Mouse (Mus musculus) limb, embryonic 11.5 days (tissue): Measurements from ENCODE around the gene 4933415A04Rik. TPM values are rescaled to one million over a fixed set of nuclear protein-coding genes. Genes with fewer than 3 reads are reported as not detected.

ENCODE experiments used
- ATAC-seq: fragments of 200-750 bp; cut with Nextera tagmentation; 2 replicates; pipeline ENCODE4 v1.8.0; 2017; ENCODE audit warnings: low read depth; ENCODE audit not compliant: insufficient number of reproducible peaks, low FRiP score, low TSS enrichment
- DNase-seq: peaks from one replicate; pipeline ENCODE4 v3.0.0-alpha.2; 2015; ENCODE audit warnings: low spot score
- H3K27ac ChIP-seq: fragments of 300-500 bp; sonication (generic); replicated peaks from 2 replicates; pipeline ENCODE4 v1.5.1; 2014; ENCODE audit warnings: low read depth, mild to moderate bottlenecking, low read length
- H3K27me3 ChIP-seq: fragments of 300-500 bp; sonication (generic); 2 replicates; pipeline ENCODE4 v1.6.1; 2014; ENCODE audit warnings: mild to moderate bottlenecking, low read length, mixed read lengths; ENCODE audit not compliant: control insufficient read depth, insufficient read depth
- H3K36me3 ChIP-seq: fragments of 300-500 bp; sonication (generic); 2 replicates; pipeline ENCODE4 v1.6.1; 2014; ENCODE audit warnings: mild to moderate bottlenecking, low read length, moderate library complexity, mixed read lengths; ENCODE audit not compliant: control insufficient read depth, insufficient read depth
- H3K4me1 ChIP-seq: fragments of 300-500 bp; sonication (generic); 2 replicates; pipeline ENCODE4 v1.6.1; 2014; ENCODE audit warnings: low read length, mixed read lengths; ENCODE audit not compliant: control insufficient read depth, insufficient read depth
- H3K4me2 ChIP-seq: fragments of 300-500 bp; sonication (generic); 2 replicates; pipeline ENCODE4 v1.6.1; 2014; ENCODE audit warnings: low read depth, mild to moderate bottlenecking, moderate library complexity; ENCODE audit not compliant: severe bottlenecking
- H3K4me3 ChIP-seq: fragments of 300-500 bp; sonication (generic); 2 replicates; pipeline ENCODE4 v1.5.1; 2014; ENCODE audit warnings: low read depth, low read length
- H3K9ac ChIP-seq: fragments of 300-500 bp; sonication (generic); 2 replicates; pipeline ENCODE4 v1.6.1; 2014; ENCODE audit warnings: mild to moderate bottlenecking, low read length
- H3K9me3 ChIP-seq: fragments of 300-500 bp; sonication (generic); 2 replicates; pipeline ENCODE4 v1.6.1; 2016; ENCODE audit warnings: low read length; ENCODE audit not compliant: control insufficient read depth
- WGBS: fragments of 180-500 bp; shearing (Covaris S2); extraction: QIAGEN DNeasy Blood & Tissue Kit; methylation state at CpG from one replicate; pipeline ENCODE4 v1.1.7; 2014; 5-methylcytosine and 5-hydroxymethylcytosine counted together
- polyA plus RNA-seq: library from polyadenylated mRNA; unstranded; fragments of >200 nt; fragmentation: Nextera tagmentation; extraction: Ambion mirVana; gene quantifications from 2 replicates; pipeline ENCODE4 v1.2.1, GENCODE M21; 2014

Gene 4933415A04Rik
- polyA plus RNA-seq, 1 experiment from 2014 or later: 7.7 TPM

DNA sequence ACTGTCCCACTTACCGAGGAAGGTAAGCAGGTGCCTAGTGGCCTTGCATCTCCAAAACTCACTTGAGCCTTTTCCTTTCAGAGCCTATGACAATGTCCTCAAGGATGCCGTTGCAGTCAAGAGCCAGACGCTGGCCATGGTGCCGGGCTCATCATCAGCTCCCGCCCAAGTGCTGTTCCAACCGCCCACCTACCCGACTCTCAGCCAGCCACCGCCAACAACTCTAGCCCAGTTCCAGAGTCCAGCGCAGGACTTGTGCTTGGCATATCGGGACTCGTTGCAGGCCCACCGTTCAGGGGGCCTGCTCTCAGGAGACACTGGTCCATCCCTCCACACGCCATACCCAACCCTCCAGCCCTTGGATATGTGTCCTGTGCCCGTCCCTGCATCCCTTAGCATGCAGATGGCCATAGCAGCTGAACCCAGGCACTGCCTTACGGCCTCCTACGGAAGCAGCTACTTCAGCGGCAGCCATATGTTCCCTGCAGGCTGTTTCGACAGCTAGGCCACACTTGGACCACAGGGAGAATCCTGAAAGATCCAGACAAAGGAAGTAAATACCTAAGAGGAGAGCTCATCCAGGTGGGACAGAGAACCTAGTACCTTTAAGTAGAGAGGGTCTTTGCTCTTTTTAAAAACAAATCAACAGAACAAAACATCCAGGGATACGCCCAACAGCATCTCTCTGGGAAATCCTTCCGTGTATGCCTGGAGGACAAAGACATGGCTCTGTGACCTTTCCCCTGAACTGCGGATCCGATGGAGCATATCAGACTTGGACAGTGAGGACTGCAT lies 1.4 kb upstream of the 4933415A04Rik start:
- H3K27me3 ChIP-seq: no peaks in the 10 kb centered on the region
- peaks cover 9% of the 10 kb centered on the region; the same call in 1 of the 2 replicates for H3K36me3 ChIP-seq
- no peaks in the 10 kb centered on the region for H3K4me1 ChIP-seq
- no peak overlapping the region for H3K4me3 ChIP-seq
- DNase-seq (no peak), ATAC-seq (no peak)
- H3K27ac ChIP-seq: no peak overlapping the region
- no peaks in the 10 kb centered on the region for H3K9me3 ChIP-seq
- H3K9ac ChIP-seq: no peak overlapping the region
- H3K4me2 ChIP-seq: no peak overlapping the region
- 92% methylated on average over 22 of the region's 22 CpGs for WGBS

DNA sequence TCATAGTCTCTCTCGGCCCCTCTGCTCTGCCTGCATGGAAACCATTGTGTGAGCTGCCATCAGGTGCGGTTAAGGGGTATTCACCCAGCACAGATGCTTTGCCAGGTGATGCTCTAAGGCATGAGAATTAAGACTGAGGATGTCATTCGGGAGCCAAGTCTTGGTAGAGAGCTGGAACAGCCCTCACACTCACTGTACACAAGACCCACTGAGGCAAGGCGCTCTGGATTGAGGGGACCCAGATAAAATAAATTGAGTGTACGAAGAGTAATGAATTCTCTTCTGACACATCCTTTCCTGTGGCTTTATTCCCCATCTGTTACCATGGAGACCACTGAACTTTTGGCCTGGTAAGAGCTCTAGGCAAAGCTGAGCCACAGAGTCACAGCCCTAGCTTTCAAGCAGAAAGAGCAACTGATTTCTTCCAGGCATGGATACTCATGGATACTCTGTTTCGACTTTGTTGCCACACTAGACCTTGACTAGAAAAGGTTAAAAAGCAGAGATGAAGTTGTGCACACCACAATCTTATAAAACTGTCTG lies 2.8 kb downstream of the 4933415A04Rik start:
- ATAC-seq (no peak), DNase-seq (no peak)

DNA sequence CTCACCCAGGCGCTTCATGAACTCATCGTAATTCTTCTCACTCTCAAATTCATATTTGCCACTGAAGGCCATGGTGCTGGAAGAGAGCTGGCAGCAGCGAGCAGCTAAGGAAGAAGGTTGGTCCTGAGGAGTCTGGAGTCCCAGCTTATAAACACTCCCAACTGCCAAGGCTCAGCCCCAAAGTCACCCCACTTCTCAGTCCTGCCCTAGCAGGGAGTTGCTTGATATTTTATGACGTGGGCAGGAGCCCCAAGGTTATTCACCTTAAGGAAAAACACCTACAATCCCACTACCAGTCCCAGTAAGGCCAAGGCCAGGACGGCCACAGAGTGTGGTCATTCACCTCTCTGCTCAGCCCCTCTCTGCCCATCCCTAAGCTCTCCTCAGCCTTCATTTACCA lies 14.6 kb downstream of the 4933415A04Rik start, which contains the start of gene Fabp6:
Gene Fabp6, minus strand, starts transcription at position 101 of the 400 bp plus-strand sequence.
- 88% methylated on average over 5 of the region's 5 CpGs for WGBS
- H3K4me2 ChIP-seq: no peak within 1 kb of the TSS
- no peak within 1 kb of the TSS for H3K4me3 ChIP-seq
- DNase-seq: no peak
- no peaks in the 10 kb centered on the region for H3K27me3 ChIP-seq
- H3K27ac ChIP-seq: no peak within 1 kb of the TSS
- no peak within 1 kb of the TSS for H3K9ac ChIP-seq
- H3K36me3 ChIP-seq: no peaks in the 10 kb centered on the region
- H3K4me1 ChIP-seq: no peaks in the 10 kb centered on the region
- H3K9me3 ChIP-seq: no peaks in the 10 kb centered on the region
- no peak for ATAC-seq

More for the DNA sequence above, 2.8 kb downstream of the 4933415A04Rik start:
- no peaks in the 10 kb centered on the region for H3K4me1 ChIP-seq
- H3K9me3 ChIP-seq: no peaks in the 10 kb centered on the region
- no peaks in the 10 kb centered on the region for H3K27me3 ChIP-seq
- peaks cover 6% of the 10 kb centered on the region; the same call in 1 of the 2 replicates for H3K36me3 ChIP-seq
- H3K9ac ChIP-seq: no peak overlapping the region
- H3K4me3 ChIP-seq: no peak overlapping the region
- H3K27ac ChIP-seq: no peak overlapping the region
- 61% methylated on average over 6 of the region's 6 CpGs for WGBS
- no peak overlapping the region for H3K4me2 ChIP-seq

DNA sequence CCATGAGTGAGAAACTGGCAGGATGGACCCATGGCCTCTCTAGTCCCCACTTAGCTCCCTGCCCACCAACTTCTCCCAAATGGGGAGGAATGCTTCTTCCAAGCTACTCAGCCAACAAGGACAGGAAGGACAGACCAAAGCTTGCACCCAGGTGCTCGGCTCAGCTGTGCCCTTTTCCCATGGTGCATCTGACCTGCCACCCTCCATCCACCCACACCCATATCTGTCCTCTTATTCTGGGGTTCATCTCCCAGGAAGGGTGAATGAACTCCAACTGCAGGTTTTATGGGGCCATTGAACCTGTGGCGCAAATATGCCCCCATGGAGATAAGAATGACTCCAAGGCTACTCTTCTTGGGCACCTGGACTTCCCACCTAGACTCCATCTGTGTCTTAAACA lies 17.4 kb downstream of the 4933415A04Rik start:
- Histone ChIP-seq H3K9ac (no peak overlapping the region), H3K4me1 (no peaks in the 10 kb centered on the region), H3K4me2 (no peak overlapping the region), H3K27me3 (no peaks in the 10 kb centered on the region), H3K4me3 (no peak overlapping the region), H3K36me3 (no peaks in the 10 kb centered on the region), H3K9me3 (no peaks in the 10 kb centered on the region), H3K27ac (no peak overlapping the region)
- no peak for ATAC-seq
- 76% methylated on average over 2 of the region's 2 CpGs for WGBS
- DNase-seq: no peak

DNA sequence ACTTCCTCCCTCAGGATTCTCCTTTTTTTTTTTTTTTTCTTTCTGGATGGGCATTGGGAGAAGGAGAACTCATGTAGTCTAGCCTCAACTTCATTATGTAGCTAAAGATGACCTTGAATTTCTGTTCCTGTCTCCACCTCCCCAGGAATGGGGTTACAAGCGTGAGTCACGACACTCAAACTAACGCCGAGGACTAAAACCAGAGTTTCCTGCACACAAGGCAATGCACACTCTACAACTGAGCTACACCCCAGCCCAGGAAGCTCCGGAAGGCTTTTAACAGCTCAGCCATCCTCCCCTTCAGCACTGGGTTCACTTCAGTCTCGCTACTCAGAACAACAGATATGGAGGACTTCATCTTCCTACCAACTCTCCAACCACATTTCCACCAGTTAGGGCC lies 18.1 kb downstream of the 4933415A04Rik start:
- H3K9ac ChIP-seq: no peak overlapping the region
- H3K27ac ChIP-seq: no peak overlapping the region
- no peaks in the 10 kb centered on the region for H3K27me3 ChIP-seq
- 89% methylated on average over 6 of the region's 6 CpGs for WGBS
- no peak overlapping the region for H3K4me3 ChIP-seq
- no peaks in the 10 kb centered on the region for H3K9me3 ChIP-seq
- H3K4me1 ChIP-seq: no peaks in the 10 kb centered on the region
- H3K4me2 ChIP-seq: no peak overlapping the region
- no peaks in the 10 kb centered on the region for H3K36me3 ChIP-seq
- DNase-seq (no peak), ATAC-seq (no peak)

DNA sequence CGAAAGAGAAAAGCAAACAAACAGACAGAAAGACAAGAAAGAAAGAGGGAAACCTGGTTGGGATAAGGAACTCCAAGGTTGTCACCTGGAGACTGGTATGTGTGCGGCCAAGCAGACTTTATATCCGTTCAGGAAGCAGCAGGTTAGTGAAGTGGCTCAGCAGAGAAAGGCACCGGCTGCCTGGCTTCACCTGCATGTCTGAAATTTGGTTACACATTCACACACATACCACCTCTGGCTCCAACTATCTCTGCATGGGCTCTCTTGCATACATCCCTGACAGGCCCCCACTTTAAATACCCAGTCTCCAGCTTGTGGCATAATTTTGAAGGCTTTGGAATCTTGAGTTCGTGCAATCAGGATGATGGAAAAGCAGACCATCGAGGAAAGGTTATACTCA lies 19.0 kb downstream of the 4933415A04Rik start:
- Histone ChIP-seq H3K4me1 (no peaks in the 10 kb centered on the region), H3K36me3 (no peaks in the 10 kb centered on the region), H3K27ac (no peak overlapping the region), H3K4me2 (no peak overlapping the region), H3K9me3 (no peaks in the 10 kb centered on the region), H3K9ac (no peak overlapping the region), H3K27me3 (no peaks in the 10 kb centered on the region), H3K4me3 (no peak overlapping the region)
- DNase-seq (no peak), ATAC-seq (no peak)
- 90% methylated on average over 6 of the region's 6 CpGs for WGBS

DNA sequence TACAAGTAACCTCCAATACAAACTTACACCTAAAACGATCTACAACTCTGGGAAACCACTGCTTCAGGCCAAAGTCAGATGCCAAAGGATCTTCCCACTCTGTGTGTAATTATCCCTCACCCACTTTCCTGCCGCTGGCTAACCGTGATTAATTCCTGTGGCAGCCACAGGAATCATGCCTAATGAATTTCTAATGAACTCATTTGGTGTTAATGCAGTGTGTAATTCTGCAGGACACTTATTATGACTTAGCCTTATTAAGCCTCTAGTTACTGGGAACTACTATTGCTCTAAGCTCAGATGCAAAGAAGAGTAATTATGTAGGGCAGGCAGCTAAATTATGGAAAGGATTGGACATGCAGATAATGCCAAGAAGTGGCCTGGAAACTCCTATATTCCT lies 21.6 kb downstream of the 4933415A04Rik start:
- Histone ChIP-seq H3K9ac (no peak overlapping the region), H3K27me3 (no peaks in the 10 kb centered on the region), H3K4me3 (no peak overlapping the region), H3K9me3 (no peaks in the 10 kb centered on the region), H3K36me3 (no peaks in the 10 kb centered on the region), H3K27ac (no peak overlapping the region), H3K4me2 (no peak overlapping the region), H3K4me1 (no peaks in the 10 kb centered on the region)
- 49% methylated on average over 3 of the region's 3 CpGs for WGBS
- ATAC-seq: no peak
- no peak for DNase-seq

DNA sequence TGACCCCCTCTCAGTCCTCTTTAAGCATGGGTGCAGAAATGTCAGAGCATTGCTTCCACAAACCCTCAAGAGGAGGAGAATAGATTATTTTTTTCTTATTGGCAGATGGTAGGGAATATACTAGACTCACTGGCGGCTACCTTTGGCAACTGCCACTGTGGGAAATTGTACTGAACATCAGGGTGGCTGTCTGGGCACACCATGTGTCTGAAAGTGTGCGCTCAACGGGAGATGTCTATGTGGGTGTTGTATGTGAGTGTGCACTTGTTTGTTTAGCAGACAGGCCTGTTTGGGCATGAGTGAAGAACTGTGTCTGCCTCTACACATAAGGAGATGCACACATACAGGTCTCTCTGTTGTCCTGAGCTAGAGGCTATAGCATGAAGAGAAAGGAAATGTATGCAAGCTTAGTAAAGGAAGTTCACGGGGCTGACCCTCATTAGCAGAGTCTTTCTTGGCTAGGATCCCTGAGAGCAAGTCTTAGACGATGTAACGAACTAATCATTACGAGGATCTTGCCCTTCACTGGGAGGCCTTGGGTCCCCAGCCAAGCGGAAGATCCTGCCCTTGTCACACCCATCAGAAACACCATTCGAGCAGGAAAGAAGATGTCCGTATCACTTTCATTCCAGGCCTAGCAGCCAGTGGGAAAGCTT lies 23.3 kb downstream of the 4933415A04Rik start:
- Histone ChIP-seq H3K4me2 (no peak overlapping the region), H3K4me1 (no peaks in the 10 kb centered on the region), H3K27ac (no peak overlapping the region), H3K36me3 (no peaks in the 10 kb centered on the region), H3K27me3 (no peaks in the 10 kb centered on the region), H3K9ac (no peak overlapping the region), H3K4me3 (no peak overlapping the region), H3K9me3 (no peaks in the 10 kb centered on the region)
- DNase-seq (no peak), ATAC-seq (no peak)
- WGBS: 68% methylated on average over 10 of the region's 10 CpGs
